In the genomic region with DNA sequence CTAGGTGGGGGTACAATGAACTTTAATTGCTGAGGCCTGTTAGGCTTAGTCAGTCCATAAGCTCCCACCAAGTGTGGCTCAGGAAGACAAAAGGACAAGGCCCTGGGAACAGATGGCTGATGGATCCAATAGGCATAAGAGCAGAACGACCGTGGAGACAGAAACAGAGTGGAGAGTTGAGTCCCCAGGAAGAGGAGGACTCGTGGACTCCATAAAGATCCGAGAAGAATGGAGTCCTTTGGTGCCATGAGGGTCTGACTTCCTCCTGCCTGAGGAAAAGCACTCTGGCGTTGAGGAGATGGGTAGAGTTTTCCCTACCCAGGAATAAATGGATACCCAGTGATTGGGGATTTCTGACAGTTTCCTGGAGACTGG, we compare ENCODE assay signal across 8 mouse cellular contexts. TPM values are rescaled to one million over a fixed set of nuclear protein-coding genes. Genes with fewer than 3 reads are reported as not detected.
A peak's percentile ranks its signal among the peaks of the same experiment; 100 is the strongest.
DNase-seq lines count a peak whose midpoint lies in the region; ATAC-seq and TF ChIP-seq lines count a peak whose summit lies in the region.

No protein-coding gene starts in this region.

- WGBS in heart, adult 2 months: 24% methylated on average over 5 of the region's 5 CpGs
- WGBS in hindbrain, embryonic 10.5 days: 22% methylated on average over 5 of the region's 5 CpGs
- WGBS in midbrain, embryonic 12.5 days: 16% methylated on average over 5 of the region's 5 CpGs

- peak overlapping the region; percentile 39 for H3K4me3 ChIP-seq in heart, adult 2 months
- peak overlapping the region; percentile 11 to 13; a peak in 2 of 4 replicates for H3K4me3 ChIP-seq in MEL (ENCODE audit: control insufficient read depth in 1 of 2, insufficient read depth in 1 of 2, low read depth in 2 of 2, low read length in 2 of 2)
- peak overlapping the region; percentile 75 for H3K4me3 ChIP-seq in hindbrain, embryonic 10.5 days
- H3K4me3 ChIP-seq in midbrain, embryonic 12.5 days: peak overlapping the region; percentile 68

- H3K27ac ChIP-seq in heart, adult 2 months: peak overlapping the region; percentile 81
- no peak overlapping the region for H3K27ac ChIP-seq in MEL (ENCODE audit: control insufficient read depth, low read depth, low read length)
- H3K27ac ChIP-seq in hindbrain, embryonic 10.5 days: peak overlapping the region; percentile 95
- H3K27ac ChIP-seq in midbrain, embryonic 12.5 days (replicated peaks): peak overlapping the region; percentile 86

- peaks cover 13% of the 10 kb centered on the region for H3K4me1 ChIP-seq in heart, adult 2 months (ENCODE audit: control insufficient read depth, insufficient read depth, low read length)
- no peaks in the 10 kb centered on the region; a peak in 1 of 4 replicates for H3K4me1 ChIP-seq in MEL (ENCODE audit: control insufficient read depth in 1 of 2, insufficient read depth in 2 of 2, low read length in 2 of 2)
- H3K4me1 ChIP-seq in hindbrain, embryonic 10.5 days (replicated peaks): peaks cover 49% of the 10 kb centered on the region
- H3K4me1 ChIP-seq in midbrain, embryonic 12.5 days: peaks cover 34% of the 10 kb centered on the region

- H3K27me3 ChIP-seq in heart, adult 2 months (ENCODE audit: control insufficient read depth, insufficient read depth, low read length): no peaks in the 10 kb centered on the region
- peaks cover 4 to 6% of the 10 kb centered on the region in 2 experiments for H3K27me3 ChIP-seq in MEL (ENCODE audit: control insufficient read depth in 1 of 2, insufficient read depth in 2 of 2, low read length in 2 of 2)
- H3K27me3 ChIP-seq in hindbrain, embryonic 10.5 days (ENCODE audit: insufficient read depth, poor library complexity, severe bottlenecking): peaks cover 28% of the 10 kb centered on the region
- peaks cover 23% of the 10 kb centered on the region for H3K27me3 ChIP-seq in midbrain, embryonic 12.5 days

- H3K36me3 ChIP-seq in heart, adult 2 months (ENCODE audit: control insufficient read depth, insufficient read depth, low read length): peaks cover 3% of the 10 kb centered on the region; the same call in 1 of the 2 replicates
- H3K36me3 ChIP-seq in MEL (ENCODE audit: control insufficient read depth in 1 of 2, insufficient read depth in 2 of 2, low read length in 2 of 2): no peaks in the 10 kb centered on the region
- no peaks in the 10 kb centered on the region for H3K36me3 ChIP-seq in hindbrain, embryonic 10.5 days
- H3K36me3 ChIP-seq in midbrain, embryonic 12.5 days: no peaks in the 10 kb centered on the region

- H3K9ac ChIP-seq in heart, adult 2 months (ENCODE audit: low read depth, low read length): peak overlapping the region; percentile 71
- H3K9ac ChIP-seq in MEL (ENCODE audit: control insufficient read depth, low read depth, low read length, poor library complexity, severe bottlenecking): no peak overlapping the region; the same call in 1 of the 2 replicates
- H3K9ac ChIP-seq in midbrain, embryonic 12.5 days (replicated peaks): no peak overlapping the region

- peaks cover 5% of the 10 kb centered on the region; the same call in 1 of the 2 replicates for H3K79me2 ChIP-seq in heart, adult 2 months (replicated peaks; ENCODE audit: control insufficient read depth, insufficient read depth, low read length)
- H3K79me2 ChIP-seq in MEL (ENCODE audit: control insufficient read depth, insufficient read depth, low read length, poor library complexity): no peaks in the 10 kb centered on the region

- H3K9me3 ChIP-seq in MEL (replicated peaks; ENCODE audit: insufficient read depth, low read length): no peaks in the 10 kb centered on the region
- peaks cover 11% of the 10 kb centered on the region for H3K9me3 ChIP-seq in hindbrain, embryonic 10.5 days
- peaks cover 3% of the 10 kb centered on the region; the same call in 1 of the 2 replicates for H3K9me3 ChIP-seq in midbrain, embryonic 12.5 days

- DNase-seq in heart, adult 2 months: no peak
- no peak for DNase-seq in heart, adult 8-10 months (ENCODE audit: low spot score)
- DNase-seq in MEL (ENCODE audit: low read depth, low spot score): no peak
- DNase-seq in hindbrain, embryonic 10.5 days (ENCODE audit: low spot score): peak; percentile 48
- no peak for DNase-seq in right cerebral cortex, postnatal 36 days (ENCODE audit: low spot score in 2 of 2)
- DNase-seq in urinary bladder, postnatal 14 days (ENCODE audit: low spot score): no peak
- no peak for DNase-seq in spleen, adult 18-20 months

- peak overlapping the region; percentile 80 for H3K4me2 ChIP-seq in midbrain, embryonic 12.5 days (replicated peaks)

- intact Hi-C loops in heart, adult 2 months (cut with DNase I): loop anchor here (1.0 to 10.0 kb wide), 5 partner anchors 26 to 234 kb away; partner anchors contain the start of genes Fam221b, Hint2 and Tmem8b

- no peak for TF ChIP-seq EP300 in heart, adult 2 months (IDR thresholded peaks at IDR 0.05; ENCODE audit: insufficient read depth, low read depth, low read length)
- no peak for TF ChIP-seq EP300 in MEL (IDR thresholded peaks at IDR 0.05; ENCODE audit: low read depth in 1 of 2, low read length in 2 of 2)

- no peak for TF ChIP-seq CTCF in heart, adult 2 months (IDR thresholded peaks at IDR 0.05)
- no peak for TF ChIP-seq CTCF in MEL (IDR thresholded peaks at IDR 0.05 in 2 of 3, conservative IDR thresholded peaks at IDR 0.05 in 1 of 3; ENCODE audit: control insufficient read depth in 1 of 3, insufficient read depth in 1 of 3, low read depth in 2 of 3, low read length in 3 of 3, poor library complexity in 1 of 3, severe bottlenecking in 1 of 3)

- ATAC-seq in midbrain, embryonic 12.5 days (ENCODE audit: low FRiP score, low read depth): peak; percentile 39; the same call in 1 of the 2 replicates

- TF ChIP-seq POLR2A in heart, adult 2 months (IDR thresholded peaks at IDR 0.05; ENCODE audit: insufficient read depth, low read depth, low read length): no peak
- no peak for TF ChIP-seq POLR2A in MEL (IDR thresholded peaks at IDR 0.05; ENCODE audit: control insufficient read depth in 1 of 2, insufficient read depth in 1 of 2, low read depth in 1 of 2, low read length in 2 of 2, poor library complexity in 1 of 2)

- TF ChIP-seq RAD21 in MEL (IDR thresholded peaks at IDR 0.05; ENCODE audit: low read depth, low read length): no peak

TF ChIP-seq in MEL, 35 proteins besides CTCF, POLR2A, EP300 and RAD21 (continues in another document):
- TF ChIP-seq CHD1 (IDR thresholded peaks at IDR 0.05; ENCODE audit: low read depth, low read length) (no peak), ZC3H11A (IDR thresholded peaks at IDR 0.05; ENCODE audit: low read depth, low read length) (no peak), ELF1 (IDR thresholded peaks at IDR 0.05; ENCODE audit: low read depth, low read length) (no peak), USF2 (IDR thresholded peaks at IDR 0.05; ENCODE audit: borderline replicate concordance in 1 of 2, insufficient read depth in 1 of 2, low read depth in 1 of 2, low read length in 2 of 2) (no peak)

RNA-seq across cellular contexts. Expression of gene Npr2, which starts 1.1 kb away (rescaled TPM):
- 10 to 100 TPM; 35.9 to 43.4 TPM for total RNA-seq in heart, adult 2 months (2021)
- polyA plus RNA-seq in heart, adult 2 months (2012; rRNA removed): 57.0 and 63.0 TPM in 2 replicates
- 10 to 100 TPM; 41.4 to 57.5 (median 44.0) TPM for total RNA-seq in heart, adult 8-10 months (2022)
- 0.27 and 0.49 TPM in 2 replicates for total RNA-seq in MEL (2012; rRNA removed)
- polyA plus RNA-seq in MEL (2012; ENCODE audit: insufficient read depth in 1 of 2, insufficient read length in 2 of 2, low read depth in 1 of 2, low replicate concordance in 2 of 2, missing spikeins in 1 of 2): 1 to 10 TPM in 1 of 2 experiments, not detected in 1; 2.3 TPM
- 22.4 and 26.5 TPM in 2 replicates for polyA plus RNA-seq in hindbrain, embryonic 10.5 days (2016; fragmentation: Nextera tagmentation; extraction: Ambion mirVana)
- polyA plus RNA-seq in midbrain, embryonic 12.5 days (2016; fragmentation: Nextera tagmentation; extraction: Ambion mirVana): 24.9 TPM in 2 replicates

RNA-seq across cellular contexts. Expression of gene Spag8, which starts 22.7 kb away (rescaled TPM):
- total RNA-seq in heart, adult 2 months (2021): under 1 TPM in 1 of 2 experiments, not detected in 1; 0.29 TPM
- 0.44 and 2.0 TPM in 2 replicates for polyA plus RNA-seq in heart, adult 2 months (2012; rRNA removed)
- total RNA-seq in heart, adult 8-10 months (2022): under 1 TPM in 1 of 4 experiments, not detected in 3; 0.53 TPM
- total RNA-seq in MEL (2012; rRNA removed): 0.15 and 0.29 TPM in 2 replicates
- under 1 TPM in 1 of 2 experiments, not detected in 1; 0.57 TPM for polyA plus RNA-seq in MEL (2012; ENCODE audit: insufficient read depth in 1 of 2, insufficient read length in 2 of 2, low read depth in 1 of 2, low replicate concordance in 2 of 2, missing spikeins in 1 of 2)
- 5.2 and 10.0 TPM in 2 replicates for polyA plus RNA-seq in hindbrain, embryonic 10.5 days (2016; fragmentation: Nextera tagmentation; extraction: Ambion mirVana)
- 3.9 TPM in 2 replicates for polyA plus RNA-seq in midbrain, embryonic 12.5 days (2016; fragmentation: Nextera tagmentation; extraction: Ambion mirVana)

RNA-seq across cellular contexts. Expression of gene Hint2, which starts 25.6 kb away (rescaled TPM):
- 100 to 1,000 TPM; 143 to 155 TPM for total RNA-seq in heart, adult 2 months (2021)
- polyA plus RNA-seq in heart, adult 2 months (2012; rRNA removed): 165 and 201 TPM in 2 replicates
- 100 to 1,000 TPM; 162 to 188 (median 167) TPM for total RNA-seq in heart, adult 8-10 months (2022)
- total RNA-seq in MEL (2012; rRNA removed): 35.3 and 46.4 TPM in 2 replicates
- polyA plus RNA-seq in MEL (2012; ENCODE audit: insufficient read depth in 1 of 2, insufficient read length in 2 of 2, low read depth in 1 of 2, low replicate concordance in 2 of 2, missing spikeins in 1 of 2): 100 to 1,000 TPM in 1 of 2 experiments, 10 to 100 TPM in 1; 33.2 to 254 TPM
- 76.4 and 82.0 TPM in 2 replicates for polyA plus RNA-seq in hindbrain, embryonic 10.5 days (2016; fragmentation: Nextera tagmentation; extraction: Ambion mirVana)
- 70.6 and 71.8 TPM in 2 replicates for polyA plus RNA-seq in midbrain, embryonic 12.5 days (2016; fragmentation: Nextera tagmentation; extraction: Ambion mirVana)

RNA-seq across cellular contexts. Expression of gene Tmem8b, which starts 38.1 kb away (rescaled TPM):
- total RNA-seq in heart, adult 2 months (2021): 10 to 100 TPM; 17.9 to 18.2 TPM
- 21.1 and 22.2 TPM in 2 replicates for polyA plus RNA-seq in heart, adult 2 months (2012; rRNA removed)
- 10 to 100 TPM; 20.3 to 24.0 (median 21.7) TPM for total RNA-seq in heart, adult 8-10 months (2022)
- 0.42 and 0.46 TPM in 2 replicates for total RNA-seq in MEL (2012; rRNA removed)
- polyA plus RNA-seq in MEL (2012; ENCODE audit: insufficient read depth in 1 of 2, insufficient read length in 2 of 2, low read depth in 1 of 2, low replicate concordance in 2 of 2, missing spikeins in 1 of 2): 1 to 10 TPM in 1 of 2 experiments, not detected in 1; 3.6 TPM
- 5.2 and 9.4 TPM in 2 replicates for polyA plus RNA-seq in hindbrain, embryonic 10.5 days (2016; fragmentation: Nextera tagmentation; extraction: Ambion mirVana)
- 11.9 and 14.7 TPM in 2 replicates for polyA plus RNA-seq in midbrain, embryonic 12.5 days (2016; fragmentation: Nextera tagmentation; extraction: Ambion mirVana)

RNA-seq across cellular contexts. Expression of gene Fam221b, which starts 38.3 kb away (rescaled TPM):
- under 1 TPM; 0.16 to 0.43 TPM for total RNA-seq in heart, adult 2 months (2021)
- polyA plus RNA-seq in heart, adult 2 months (2012; rRNA removed): 0.18 and 0.35 TPM in 2 replicates
- under 1 TPM; 0.14 to 0.38 (median 0.28) TPM for total RNA-seq in heart, adult 8-10 months (2022)
- total RNA-seq in MEL (2012; rRNA removed): 7.0 and 8.8 TPM in 2 replicates
- under 1 TPM in 1 of 2 experiments, not detected in 1; 0.10 TPM for polyA plus RNA-seq in MEL (2012; ENCODE audit: insufficient read depth in 1 of 2, insufficient read length in 2 of 2, low read depth in 1 of 2, low replicate concordance in 2 of 2, missing spikeins in 1 of 2)
- 1.8 and 2.4 TPM in 2 replicates for polyA plus RNA-seq in hindbrain, embryonic 10.5 days (2016; fragmentation: Nextera tagmentation; extraction: Ambion mirVana)
- polyA plus RNA-seq in midbrain, embryonic 12.5 days (2016; fragmentation: Nextera tagmentation; extraction: Ambion mirVana): 2.8 and 2.9 TPM in 2 replicates

Comparison
In these comparisons a context has a peak if more than half of its experiments do, and no peak if none do; other contexts are left out.
1. H3K4me3 ChIP-seq: peak in every context shown above with its lines; median percentile 75 in hindbrain, embryonic 10.5 days; 68 in midbrain, embryonic 12.5 days; 39 in heart, adult 2 months; 12 in MEL.